Mouse (Mus musculus): ENCODE results near the gene Tut7. TPM values are rescaled to one million over a fixed set of nuclear protein-coding genes. Genes with fewer than 3 reads are reported as not detected.

Gene Tut7
- polyA plus RNA-seq, 1 experiment from 2014 or later = 48.9 TPM

DNA sequence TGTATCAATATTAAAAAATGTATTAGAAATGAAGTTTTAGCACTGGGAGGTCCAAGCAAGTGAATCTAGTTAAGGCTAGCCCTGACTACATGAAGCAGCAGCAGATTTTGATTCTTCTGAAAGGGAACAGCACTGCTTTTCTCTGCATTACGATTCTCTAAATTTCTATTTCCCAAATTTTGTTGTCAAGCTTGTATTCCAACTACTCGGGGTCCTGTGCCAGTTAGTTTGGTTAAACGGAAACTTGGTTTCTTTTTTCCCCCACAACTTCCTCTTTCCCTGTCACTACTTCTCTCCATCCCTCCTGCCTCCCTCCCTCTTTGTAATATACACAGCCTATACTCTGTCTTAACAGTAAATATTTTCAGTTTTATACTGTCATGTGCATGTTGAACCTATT, 2.1 kb downstream of the Tut7 start:
- ATAC-seq (replicated peaks; ENCODE audit: low FRiP score) = no peak
- H3K36me3 ChIP-seq = peaks cover 37% of the 10 kb centered on the region
- no peak overlapping the region for H3K27ac ChIP-seq
- H3K9ac ChIP-seq = no peak overlapping the region
- 75% methylated on average over 3 of the region's 3 CpGs for WGBS
- no peaks in the 10 kb centered on the region for H3K9me3 ChIP-seq (replicated peaks)
- peak overlapping the region; percentile 65 for H3K4me2 ChIP-seq
- peaks cover 29% of the 10 kb centered on the region for H3K4me1 ChIP-seq
- H3K27me3 ChIP-seq = no peaks in the 10 kb centered on the region
- peak overlapping the region; percentile 99 for H3K4me3 ChIP-seq (replicated peaks)

DNA sequence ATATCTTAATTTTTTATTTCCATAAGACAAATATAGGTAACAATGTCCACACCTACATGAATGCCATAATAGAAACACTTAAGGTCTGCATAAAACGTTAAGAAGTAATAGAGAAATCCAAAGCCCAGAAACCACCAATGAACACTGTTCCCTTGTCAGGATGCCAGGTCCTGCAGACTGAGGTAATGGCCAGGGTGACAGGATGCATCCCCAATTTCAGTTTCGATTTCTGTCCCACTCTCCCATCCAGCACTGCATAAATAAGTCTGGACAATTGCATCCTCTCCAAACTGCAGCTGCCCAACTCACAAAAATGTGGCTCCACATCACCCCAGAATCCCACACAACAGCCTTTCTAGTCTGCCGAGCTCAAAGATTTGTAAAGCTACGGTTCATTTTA, 2.8 kb downstream of the Tut7 start:
- H3K4me1 ChIP-seq = peaks cover 29% of the 10 kb centered on the region
- peaks cover 44% of the 10 kb centered on the region for H3K36me3 ChIP-seq
- H3K9me3 ChIP-seq (replicated peaks) = no peaks in the 10 kb centered on the region
- ATAC-seq (replicated peaks; ENCODE audit: low FRiP score) = no peak
- peak overlapping the region; percentile 10; the same call in 1 of the 2 replicates for H3K4me3 ChIP-seq (replicated peaks)
- H3K4me2 ChIP-seq = peak overlapping the region; percentile 35
- no peaks in the 10 kb centered on the region for H3K27me3 ChIP-seq
- 0 out of 2 replicates have a peak overlapping the region, but pooled peaks have one; percentile 31 for H3K9ac ChIP-seq
- no peak overlapping the region for H3K27ac ChIP-seq
- WGBS = 68% methylated on average over 4 of the region's 4 CpGs

DNA sequence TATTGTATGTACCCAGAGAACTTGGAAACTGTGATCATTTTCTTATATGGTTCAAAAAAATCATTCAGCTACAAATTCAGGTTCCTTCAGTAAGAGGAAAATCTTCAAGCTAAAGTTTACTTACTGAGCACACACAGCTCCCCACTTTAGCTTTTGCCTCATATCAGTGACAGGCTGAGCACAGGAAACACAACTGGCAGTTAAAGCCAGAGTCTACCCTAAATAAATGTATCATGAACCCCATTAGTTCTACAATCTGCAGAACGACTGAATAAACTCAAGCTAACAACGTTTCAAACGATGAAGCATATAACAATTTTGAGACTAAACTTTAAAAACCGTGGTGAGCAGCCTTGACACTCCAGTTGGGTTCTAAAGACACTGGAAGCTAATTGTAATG, 5.6 kb downstream of the Tut7 start:
- Histone ChIP-seq H3K36me3 (peaks cover 68% of the 10 kb centered on the region), H3K4me3 (replicated peaks) (no peak overlapping the region)
- ATAC-seq (replicated peaks; ENCODE audit: low FRiP score) = no peak

DNA sequence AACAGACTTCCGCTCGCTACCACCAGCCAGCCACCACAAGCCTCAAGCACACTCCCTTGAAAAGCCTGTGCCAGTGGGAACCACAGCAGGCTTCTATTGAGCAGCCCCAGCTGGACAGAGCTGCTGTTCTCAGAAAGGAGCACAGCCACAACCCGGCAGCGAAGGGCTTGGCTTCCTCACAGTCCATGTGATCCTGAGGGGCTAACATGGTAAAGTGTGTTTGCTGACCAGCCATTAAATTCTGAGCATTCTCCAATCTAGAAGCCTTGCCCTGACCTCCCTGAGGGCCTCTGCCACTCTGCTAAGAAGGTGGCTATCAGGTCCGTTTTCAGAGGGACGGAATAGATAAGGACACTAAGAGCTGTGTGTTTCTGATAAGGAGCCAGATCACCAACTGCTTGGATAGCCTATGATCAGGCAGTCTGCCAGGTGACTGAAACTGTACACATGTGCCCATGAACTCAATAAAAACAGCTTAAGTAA, 8.8 kb downstream of the Tut7 start:
- no peak overlapping the region for H3K9ac ChIP-seq
- H3K4me3 ChIP-seq (replicated peaks) = no peak overlapping the region
- H3K36me3 ChIP-seq = peaks cover 86% of the 10 kb centered on the region
- no peaks in the 10 kb centered on the region for H3K9me3 ChIP-seq (replicated peaks)
- H3K27ac ChIP-seq = no peak overlapping the region
- no peak overlapping the region for H3K4me2 ChIP-seq
- peaks cover 5% of the 10 kb centered on the region; the same call in 1 of the 2 replicates for H3K4me1 ChIP-seq
- 88% methylated on average over 6 of the region's 6 CpGs for WGBS
- no peaks in the 10 kb centered on the region for H3K27me3 ChIP-seq
- peak; percentile 87; the same call in 1 of the 2 replicates for ATAC-seq (replicated peaks; ENCODE audit: low FRiP score)

More for the DNA sequence above, 5.6 kb downstream of the Tut7 start:
- WGBS = 91% methylated on average over 4 of the region's 4 CpGs
- Histone ChIP-seq H3K9ac (no peak overlapping the region), H3K4me1 (peaks cover 29% of the 10 kb centered on the region), H3K4me2 (no peak overlapping the region), H3K27me3 (no peaks in the 10 kb centered on the region), H3K27ac (no peak overlapping the region), H3K9me3 (replicated peaks) (no peaks in the 10 kb centered on the region)

DNA sequence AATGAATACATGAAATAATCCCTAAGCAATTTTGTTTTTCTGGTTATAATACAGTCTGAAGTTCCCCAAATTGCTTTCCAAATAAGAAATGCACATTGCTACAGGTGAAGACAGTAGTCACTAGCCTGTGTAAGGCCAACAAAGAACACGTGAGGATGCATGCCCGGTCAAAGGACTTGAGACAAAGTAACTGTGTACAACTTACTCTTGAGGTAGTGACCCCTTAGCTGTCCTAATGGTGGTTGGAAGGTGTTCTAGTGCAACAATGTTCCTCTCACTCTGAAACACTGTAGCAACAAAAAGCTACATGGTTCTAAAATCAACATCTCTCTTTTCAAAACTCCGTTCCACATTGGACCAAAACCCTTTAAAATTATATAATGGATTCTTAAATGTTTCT, 11.4 kb downstream of the Tut7 start:
- ATAC-seq (replicated peaks; ENCODE audit: low FRiP score) = no peak
- peaks cover 95% of the 10 kb centered on the region for H3K36me3 ChIP-seq
- H3K27me3 ChIP-seq = no peaks in the 10 kb centered on the region
- no peaks in the 10 kb centered on the region for H3K9me3 ChIP-seq (replicated peaks)
- 95% methylated on average over 3 of the region's 3 CpGs for WGBS
- no peaks in the 10 kb centered on the region for H3K4me1 ChIP-seq
- no peak overlapping the region for H3K9ac ChIP-seq
- no peak overlapping the region for H3K4me2 ChIP-seq
- no peak overlapping the region for H3K4me3 ChIP-seq (replicated peaks)
- H3K27ac ChIP-seq = no peak overlapping the region

DNA sequence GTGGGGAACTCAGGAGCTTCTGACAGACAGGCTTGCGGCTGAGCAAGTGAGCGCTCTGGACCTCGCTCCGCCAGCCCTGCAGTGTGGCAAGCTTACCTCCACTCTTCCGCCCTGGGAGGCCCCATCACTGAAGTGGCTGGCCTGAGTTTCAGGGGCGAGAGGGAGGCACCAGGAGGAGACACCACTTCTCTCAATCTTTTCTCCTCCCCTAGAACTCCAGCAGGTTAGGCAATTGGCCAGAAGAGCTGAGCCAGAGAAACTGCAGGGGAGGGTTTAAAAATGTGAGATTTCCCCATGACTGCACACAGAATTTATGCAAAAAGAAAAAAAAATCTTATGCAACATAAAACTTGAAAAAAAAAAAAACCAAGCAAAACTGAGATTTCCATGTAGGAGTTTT, 21.9 kb downstream of the Tut7 start:
- ATAC-seq (replicated peaks; ENCODE audit: low FRiP score) = no peak
- WGBS = 80% methylated on average over 6 of the region's 6 CpGs

DNA sequence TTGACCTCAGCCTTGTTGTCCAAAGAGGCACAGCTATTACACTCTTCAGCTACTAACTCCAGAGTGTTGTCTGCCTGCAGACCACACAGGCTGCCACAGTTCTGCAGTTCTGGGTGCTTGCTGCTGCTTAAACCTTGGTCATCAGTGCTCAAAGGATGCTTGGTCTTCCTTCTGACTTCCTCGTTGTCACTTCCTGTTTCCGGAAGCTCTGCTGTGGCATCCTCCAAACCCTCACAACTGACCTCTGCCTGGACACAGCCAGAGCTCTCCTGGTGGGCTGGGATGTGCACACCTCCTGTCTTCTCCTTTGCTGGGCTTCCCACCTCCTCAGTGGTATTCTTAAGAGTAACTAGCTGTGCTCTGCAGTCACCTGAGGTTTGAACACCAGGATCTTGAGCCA, 22.9 kb downstream of the Tut7 start:
- WGBS = 73% methylated on average over 2 of the region's 2 CpGs
- ATAC-seq (replicated peaks; ENCODE audit: low FRiP score) = no peak
- Histone ChIP-seq H3K9ac (no peak overlapping the region), H3K27me3 (no peaks in the 10 kb centered on the region), H3K4me2 (no peak overlapping the region), H3K9me3 (replicated peaks) (no peaks in the 10 kb centered on the region), H3K4me3 (replicated peaks) (no peak overlapping the region), H3K4me1 (no peaks in the 10 kb centered on the region), H3K27ac (no peak overlapping the region), H3K36me3 (peaks cover 99% of the 10 kb centered on the region)

More for the DNA sequence above, 21.9 kb downstream of the Tut7 start:
- H3K4me1 ChIP-seq = no peaks in the 10 kb centered on the region
- H3K27me3 ChIP-seq = no peaks in the 10 kb centered on the region
- H3K4me3 ChIP-seq (replicated peaks) = no peak overlapping the region
- H3K27ac ChIP-seq = 0 out of 2 replicates have a peak overlapping the region, but pooled peaks have one; percentile 11
- H3K36me3 ChIP-seq = peaks cover 99% of the 10 kb centered on the region
- no peak overlapping the region for H3K4me2 ChIP-seq
- H3K9me3 ChIP-seq (replicated peaks) = no peaks in the 10 kb centered on the region
- no peak overlapping the region for H3K9ac ChIP-seq

DNA sequence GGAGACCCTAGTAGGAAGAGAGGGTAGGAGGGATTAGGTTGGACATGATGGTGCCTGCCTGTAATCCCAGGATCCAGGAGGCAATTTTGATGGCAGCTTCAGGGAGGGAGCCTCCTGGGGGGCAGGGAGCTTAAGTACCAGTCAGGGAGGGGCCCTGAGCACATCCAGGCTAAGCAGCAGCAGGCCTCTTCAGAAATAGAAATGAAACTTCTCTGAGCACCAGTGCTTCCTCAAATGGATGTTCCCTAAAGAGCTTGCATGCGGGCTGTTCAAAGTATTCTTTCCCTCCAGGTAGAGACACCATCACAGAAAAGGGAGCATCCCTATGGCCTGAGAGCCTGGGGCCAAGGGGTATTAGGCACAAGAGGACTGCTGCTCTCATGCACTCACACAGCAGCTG, 24.6 kb downstream of the Tut7 start:
- Histone ChIP-seq H3K36me3 (peaks cover 99% of the 10 kb centered on the region), H3K9me3 (replicated peaks) (no peaks in the 10 kb centered on the region), H3K9ac (no peak overlapping the region), H3K4me3 (replicated peaks) (no peak overlapping the region), H3K27ac (no peak overlapping the region), H3K4me1 (no peaks in the 10 kb centered on the region), H3K4me2 (no peak overlapping the region), H3K27me3 (no peaks in the 10 kb centered on the region)
- 96% methylated on average over 1 of the region's 1 CpGs for WGBS
- no peak for ATAC-seq (replicated peaks; ENCODE audit: low FRiP score)

DNA sequence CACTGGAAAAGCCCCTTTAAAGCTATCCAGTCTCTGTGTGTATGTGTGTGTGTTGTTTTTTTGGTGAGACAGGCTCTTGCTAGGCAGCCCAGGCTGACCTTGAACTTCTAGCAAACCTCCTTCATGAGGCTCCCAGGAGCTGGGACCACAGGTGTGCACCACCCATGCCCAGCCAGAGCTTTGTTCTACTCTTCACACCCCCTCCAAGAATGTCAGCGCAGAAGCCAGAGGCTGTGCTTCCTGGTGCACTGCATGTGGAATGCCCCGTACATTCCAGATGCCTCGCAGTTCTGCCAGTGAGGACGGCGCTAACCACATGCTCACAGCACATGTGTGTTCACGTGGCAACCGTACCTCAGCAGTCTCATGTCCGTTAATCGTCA, 26.5 kb downstream of the Tut7 start:
- Histone ChIP-seq H3K9ac (no peak overlapping the region), H3K36me3 (peaks cover 99% of the 10 kb centered on the region), H3K27ac (no peak overlapping the region), H3K9me3 (replicated peaks) (no peaks in the 10 kb centered on the region), H3K4me1 (no peaks in the 10 kb centered on the region), H3K4me3 (replicated peaks) (no peak overlapping the region), H3K4me2 (no peak overlapping the region), H3K27me3 (no peaks in the 10 kb centered on the region)
- no peak for ATAC-seq (replicated peaks; ENCODE audit: low FRiP score)
- 94% methylated on average over 9 of the region's 9 CpGs for WGBS

DNA sequence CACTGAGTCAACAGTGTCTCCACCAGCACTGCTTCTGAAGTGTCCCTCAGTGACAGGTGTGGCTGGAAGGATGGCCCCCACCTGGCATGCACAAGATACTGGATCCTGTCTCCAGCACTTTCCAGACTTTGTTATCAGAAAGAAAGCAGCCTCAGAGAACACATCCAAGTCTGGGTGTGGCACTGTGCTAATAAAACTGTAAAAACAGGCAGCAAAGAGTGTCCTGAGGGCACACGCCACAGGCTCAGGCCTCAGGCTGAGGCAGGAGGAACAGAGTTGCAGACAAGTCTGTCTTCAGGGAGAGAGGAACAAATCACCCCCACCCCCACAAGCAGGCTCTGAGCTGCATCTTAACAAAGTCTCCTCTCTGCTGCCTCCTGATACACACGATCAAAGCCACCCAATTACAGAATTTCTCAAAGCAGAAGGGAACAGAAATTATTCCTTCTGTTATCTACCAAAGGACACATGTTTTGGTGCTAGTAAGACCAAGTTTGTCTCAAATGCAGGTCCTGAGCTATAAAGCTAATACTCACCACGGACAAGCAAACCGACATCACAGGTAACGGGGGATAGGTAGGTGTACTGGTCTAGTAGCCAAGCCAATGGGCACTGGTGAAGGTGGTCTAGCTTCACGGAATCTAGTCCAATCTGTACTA, 27.0 kb downstream of the Tut7 start:
- peak; percentile 66; the same call in 1 of the 2 replicates for ATAC-seq (replicated peaks; ENCODE audit: low FRiP score)
- H3K36me3 ChIP-seq = peaks cover 99% of the 10 kb centered on the region
- no peak overlapping the region for H3K27ac ChIP-seq
- H3K4me2 ChIP-seq = no peak overlapping the region
- H3K27me3 ChIP-seq = no peaks in the 10 kb centered on the region
- H3K9ac ChIP-seq = no peak overlapping the region
- no peaks in the 10 kb centered on the region for H3K9me3 ChIP-seq (replicated peaks)
- H3K4me1 ChIP-seq = no peaks in the 10 kb centered on the region
- H3K4me3 ChIP-seq (replicated peaks) = no peak overlapping the region
- 91% methylated on average over 6 of the region's 6 CpGs for WGBS

DNA sequence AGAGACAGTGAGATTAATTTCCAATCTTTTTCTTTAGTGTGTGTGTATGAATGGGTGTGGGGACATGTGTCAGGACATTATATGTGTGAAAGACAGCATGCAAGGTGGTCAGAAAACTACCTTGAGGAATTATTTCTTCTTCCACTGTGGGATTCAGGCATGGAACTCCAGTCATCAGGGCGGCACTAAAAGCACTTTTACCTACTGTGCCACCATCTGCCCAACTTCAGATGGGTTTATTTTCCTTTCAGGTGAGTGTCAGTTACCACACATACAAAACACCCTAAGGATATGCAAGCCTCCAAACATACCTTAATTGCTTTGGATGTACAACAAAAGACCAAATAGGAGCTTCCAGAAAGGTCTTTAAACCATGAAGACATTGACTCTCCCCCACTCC, 28.2 kb downstream of the Tut7 start:
- no peak overlapping the region for H3K9ac ChIP-seq
- 89% methylated on average over 1 of the region's 1 CpGs for WGBS
- H3K27ac ChIP-seq = no peak overlapping the region
- H3K36me3 ChIP-seq = peaks cover 99% of the 10 kb centered on the region
- H3K4me1 ChIP-seq = no peaks in the 10 kb centered on the region
- H3K4me2 ChIP-seq = no peak overlapping the region
- no peaks in the 10 kb centered on the region for H3K27me3 ChIP-seq
- ATAC-seq (replicated peaks; ENCODE audit: low FRiP score) = no peak
- no peak overlapping the region for H3K4me3 ChIP-seq (replicated peaks)
- H3K9me3 ChIP-seq (replicated peaks) = no peaks in the 10 kb centered on the region

DNA sequence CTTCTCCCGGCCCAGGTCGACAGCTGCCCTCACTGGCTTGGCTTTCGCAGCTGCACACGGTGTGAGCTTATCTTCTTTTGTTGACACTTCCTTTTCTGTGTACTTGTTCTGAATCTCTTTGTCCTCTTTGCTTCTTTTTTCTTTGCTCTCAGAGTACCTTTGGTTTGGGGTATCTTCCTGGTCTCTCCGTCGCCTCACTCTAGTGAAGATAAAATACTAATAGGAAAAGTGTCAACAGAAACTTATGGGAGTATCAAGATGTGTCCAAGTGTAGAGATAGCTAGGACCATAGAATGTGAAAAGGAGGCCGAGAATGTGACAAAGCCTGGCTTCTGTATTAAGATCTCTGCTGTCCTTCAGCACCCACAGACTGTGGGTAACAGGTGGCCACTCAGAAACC, 40.8 kb downstream of the Tut7 start, which contains the start of gene Gm49354:
TSS of gene Gm49354 (minus strand) at position 101 of the 400 bp plus-strand sequence.
- no peak within 1 kb of the TSS for H3K4me3 ChIP-seq (replicated peaks)
- H3K9me3 ChIP-seq (replicated peaks) = no peaks in the 10 kb centered on the region
- H3K4me2 ChIP-seq = no peak within 1 kb of the TSS
- no peak for ATAC-seq (replicated peaks; ENCODE audit: low FRiP score)
- H3K27ac ChIP-seq = no peak within 1 kb of the TSS
- 92% methylated on average over 7 of the region's 7 CpGs for WGBS
- no peak within 1 kb of the TSS for H3K9ac ChIP-seq
- H3K4me1 ChIP-seq = no peaks in the 10 kb centered on the region
- peaks cover 99% of the 10 kb centered on the region for H3K36me3 ChIP-seq
- H3K27me3 ChIP-seq = no peaks in the 10 kb centered on the region
